Mouse (Mus musculus): ENCODE results near the gene Grik1.

Gene Grik1

GRCm38 (mm10) chr16:88141594-88141993, 148.5 kb downstream of the Grik1 start:
- no peak for DNase-seq

- no peak for DNase-seq
These were observed 151.2 kb downstream of the Grik1 start for GRCm38 (mm10) chr16:88138913-88139312.

- no peak for DNase-seq
These were observed 157.1 kb downstream of the Grik1 start for GRCm38 (mm10) chr16:88132919-88133318.

GRCm38 (mm10) chr16:88131103-88131502, 159.0 kb downstream of the Grik1 start:
- DNase-seq, result no peak

- DNase-seq, result no peak
These were observed 165.0 kb downstream of the Grik1 start for GRCm38 (mm10) chr16:88125098-88125497.

- DNase-seq, result peak; percentile 6 to 27
These were observed 177.4 kb downstream of the Grik1 start for GRCm38 (mm10) chr16:88112551-88113138.

- no peak for DNase-seq
These were observed 178.6 kb downstream of the Grik1 start for GRCm38 (mm10) chr16:88111459-88111858.

GRCm38 (mm10) chr16:88094206-88094789, 195.8 kb downstream of the Grik1 start:
- no peak for DNase-seq

GRCm38 (mm10) chr16:88087280-88087679, 202.8 kb downstream of the Grik1 start:
- DNase-seq, result peak; percentile 12 to 28

GRCm38 (mm10) chr16:88074716-88075115, 215.3 kb downstream of the Grik1 start:
- peak in 1 of 2 experiments; percentile 5 for DNase-seq

GRCm38 (mm10) chr16:88060936-88061335, 229.1 kb downstream of the Grik1 start:
- no peak for DNase-seq

GRCm38 (mm10) chr16:88048121-88048520, 241.9 kb downstream of the Grik1 start:
- no peak for DNase-seq

GRCm38 (mm10) chr16:88044321-88044720, 245.7 kb downstream of the Grik1 start:
- DNase-seq, result no peak

- DNase-seq, result no peak
These were observed 247.6 kb downstream of the Grik1 start for GRCm38 (mm10) chr16:88042458-88042857.

GRCm38 (mm10) chr16:88038503-88039091, 251.5 kb downstream of the Grik1 start:
- DNase-seq, result no peak

- no peak for DNase-seq
These were observed 301.3 kb downstream of the Grik1 start for GRCm38 (mm10) chr16:87988805-87989204.

GRCm38 (mm10) chr16:87984201-87984870, 305.7 kb downstream of the Grik1 start:
- no peak for DNase-seq

GRCm38 (mm10) chr16:87974076-87974443, 316.0 kb downstream of the Grik1 start:
- DNase-seq, result no peak

GRCm38 (mm10) chr16:87973394-87974075, 316.5 kb downstream of the Grik1 start:
- no peak for DNase-seq

GRCm38 (mm10) chr16:87971911-87972310, 318.2 kb downstream of the Grik1 start:
- DNase-seq, result no peak

GRCm38 (mm10) chr16:87969936-87970335, 320.1 kb downstream of the Grik1 start:
- no peak for DNase-seq

GRCm38 (mm10) chr16:87961419-87961818, 328.6 kb downstream of the Grik1 start:
- DNase-seq, result no peak

GRCm38 (mm10) chr16:87957449-87957848, 332.6 kb downstream of the Grik1 start:
- DNase-seq, result no peak

Measured in cerebellum, postnatal 25 days (tissue).